Mouse (Mus musculus) forebrain, embryonic 11.5 days (tissue): Measurements from ENCODE around the gene Tcirg1. TPM values are rescaled to one million over a fixed set of nuclear protein-coding genes. Genes with fewer than 3 reads are reported as not detected.

Experiments used
- ATAC-seq: fragments of 200-750 bp; cut with Nextera tagmentation; replicated peaks from 2 replicates; pipeline ENCODE4 v1.8.0; 2017; ENCODE audit warnings: moderate TSS enrichment; ENCODE audit not compliant: low FRiP score
- DNase-seq: peaks from one replicate; pipeline ENCODE4 v3.0.0-alpha.2; 2017; ENCODE audit warnings: low spot score
- H3K27ac ChIP-seq: fragments of 300-500 bp; sonication (generic); 2 replicates; pipeline ENCODE4 v1.5.1; 2014; ENCODE audit warnings: low read depth, low read length
- H3K27me3 ChIP-seq: fragments of 300-500 bp; sonication (generic); 2 replicates; pipeline ENCODE4 v1.6.1; 2014; ENCODE audit warnings: mild to moderate bottlenecking, low read length, mixed read lengths; ENCODE audit not compliant: control insufficient read depth, insufficient read depth
- H3K36me3 ChIP-seq: fragments of 300-500 bp; sonication (generic); 2 replicates; pipeline ENCODE4 v1.6.1; 2014; ENCODE audit warnings: mild to moderate bottlenecking, low read length, moderate library complexity, mixed read lengths; ENCODE audit not compliant: control insufficient read depth, insufficient read depth
- H3K4me1 ChIP-seq: fragments of 300-500 bp; sonication (generic); replicated peaks from 2 replicates; pipeline ENCODE4 v1.6.1; 2014; ENCODE audit warnings: low read length, mixed read lengths; ENCODE audit not compliant: control insufficient read depth, insufficient read depth
- H3K4me2 ChIP-seq: fragments of 300-500 bp; sonication (generic); 2 replicates; pipeline ENCODE4 v1.6.1; 2014; ENCODE audit warnings: low read depth, mild to moderate bottlenecking, low read length, moderate library complexity, mixed read lengths; ENCODE audit not compliant: severe bottlenecking
- H3K4me3 ChIP-seq: fragments of 300-500 bp; sonication (generic); 2 replicates; pipeline ENCODE4 v1.5.1; 2014; ENCODE audit warnings: low read depth, low read length
- H3K9ac ChIP-seq: fragments of 300-500 bp; sonication (generic); 2 replicates; pipeline ENCODE4 v1.6.1; 2014; ENCODE audit warnings: low read length
- H3K9me3 ChIP-seq: fragments of 300-500 bp; sonication (generic); 2 replicates; pipeline ENCODE4 v1.6.1; 2016; ENCODE audit warnings: low read length, mixed read lengths; ENCODE audit not compliant: control insufficient read depth
- WGBS: fragments of 180-500 bp; shearing (Covaris S2); extraction: QIAGEN DNeasy Blood & Tissue Kit; methylation state at CpG from one replicate; pipeline ENCODE4 v1.1.7; 2014; 5-methylcytosine and 5-hydroxymethylcytosine counted together
- polyA plus RNA-seq: library from polyadenylated mRNA; unstranded; fragments of >200 nt; fragmentation: Nextera tagmentation; extraction: Ambion mirVana; gene quantifications from 2 replicates; pipeline ENCODE4 v1.2.1, GENCODE M21; 2014

Gene Tcirg1
- polyA plus RNA-seq, 1 experiment from 2014 or later: 11.4 TPM

DNA sequence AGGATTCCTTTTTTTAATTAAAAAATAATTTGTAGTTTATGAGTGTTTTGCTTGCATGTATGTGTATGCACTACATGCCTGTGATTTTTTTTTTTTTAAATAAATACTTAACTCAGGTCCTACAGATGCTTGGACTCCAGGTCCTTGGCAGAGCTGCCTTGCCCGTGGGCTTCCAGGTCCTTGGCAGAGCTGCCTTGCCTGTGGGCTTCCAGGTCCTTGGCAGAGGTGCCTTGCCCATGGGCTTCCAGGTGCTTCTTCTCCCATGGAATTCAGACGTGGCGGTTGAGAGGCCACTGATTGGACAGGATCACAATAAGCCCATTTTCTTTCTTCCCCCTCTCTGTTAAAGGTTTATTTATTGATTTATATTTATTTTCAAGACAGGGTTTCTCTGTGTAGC lies 49.7 kb downstream of the Tcirg1 start:
- Histone ChIP-seq H3K4me2 (no peak overlapping the region), H3K4me3 (no peak overlapping the region), H3K27me3 (no peaks in the 10 kb centered on the region), H3K36me3 (no peaks in the 10 kb centered on the region; the same call in 1 of the 2 replicates), H3K9me3 (no peaks in the 10 kb centered on the region; the same call in 1 of the 2 replicates), H3K27ac (no peak overlapping the region), H3K4me1 (0 out of 2 replicates have a peak, but pooled peaks cover 5% of the 10 kb centered on the region), H3K9ac (no peak overlapping the region)
- 80% methylated on average over 3 of the region's 3 CpGs for WGBS
- ATAC-seq (no peak), DNase-seq (no peak)

DNA sequence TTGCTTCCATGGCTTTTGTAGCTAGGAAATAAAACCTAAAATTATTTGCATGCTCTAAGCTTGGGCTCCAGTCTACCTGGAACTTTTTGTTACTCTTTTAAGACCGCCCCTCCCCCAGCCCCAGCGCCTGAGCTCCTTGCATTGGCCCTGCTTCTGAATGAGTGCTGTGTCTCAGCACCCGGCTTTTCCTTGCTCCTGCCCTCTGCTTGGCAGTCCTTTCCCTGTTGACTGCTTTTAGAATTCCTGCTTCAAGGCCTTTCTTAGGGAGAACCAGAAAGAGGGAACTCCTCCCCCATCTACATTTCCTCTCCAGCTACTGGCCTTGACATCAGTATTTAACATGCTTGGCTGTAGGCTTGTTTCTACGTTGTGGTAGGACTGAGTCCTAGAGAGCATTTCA lies 51.3 kb downstream of the Tcirg1 start:
- H3K4me2 ChIP-seq: 0 out of 2 replicates have a peak overlapping the region, but pooled peaks have one; percentile 3
- H3K27ac ChIP-seq: no peak overlapping the region
- 24% methylated on average over 4 of the region's 4 CpGs for WGBS
- H3K9ac ChIP-seq: no peak overlapping the region; the same call in 1 of the 2 replicates
- no peak for DNase-seq
- H3K36me3 ChIP-seq: no peaks in the 10 kb centered on the region; the same call in 1 of the 2 replicates
- H3K9me3 ChIP-seq: no peaks in the 10 kb centered on the region; the same call in 1 of the 2 replicates
- peaks cover 12% of the 10 kb centered on the region for H3K4me1 ChIP-seq
- ATAC-seq: no peak
- no peaks in the 10 kb centered on the region for H3K27me3 ChIP-seq
- no peak overlapping the region for H3K4me3 ChIP-seq

DNA sequence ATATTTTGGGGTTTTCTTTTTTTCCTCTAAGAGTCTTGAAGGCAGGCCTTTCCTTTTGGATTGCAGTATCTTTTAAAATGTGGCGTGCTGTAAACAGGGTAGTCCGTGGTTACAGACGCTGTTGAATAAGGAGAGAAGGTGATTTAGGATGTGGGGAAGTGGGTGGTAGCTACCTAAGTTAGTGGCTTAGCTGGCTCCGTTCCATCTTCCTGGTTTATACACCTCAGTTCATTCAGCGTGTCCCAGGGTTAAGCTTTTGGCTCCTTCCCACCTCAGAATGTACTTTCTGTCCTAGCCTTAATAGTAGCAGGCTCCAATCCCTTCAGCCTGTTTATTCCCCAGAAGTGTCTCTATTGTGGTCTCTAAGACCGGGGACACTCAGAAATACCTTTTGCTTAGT lies 51.8 kb downstream of the Tcirg1 start:
- H3K9ac ChIP-seq: no peak overlapping the region
- 66% methylated on average over 6 of the region's 6 CpGs for WGBS
- 0 out of 2 replicates have a peak overlapping the region, but pooled peaks have one; percentile 3 for H3K4me2 ChIP-seq
- no peaks in the 10 kb centered on the region; the same call in 1 of the 2 replicates for H3K36me3 ChIP-seq
- no peak overlapping the region for H3K27ac ChIP-seq
- DNase-seq: no peak
- no peak overlapping the region for H3K4me3 ChIP-seq
- H3K4me1 ChIP-seq: peaks cover 12% of the 10 kb centered on the region
- H3K9me3 ChIP-seq: no peaks in the 10 kb centered on the region; the same call in 1 of the 2 replicates
- ATAC-seq: no peak
- no peaks in the 10 kb centered on the region for H3K27me3 ChIP-seq

DNA sequence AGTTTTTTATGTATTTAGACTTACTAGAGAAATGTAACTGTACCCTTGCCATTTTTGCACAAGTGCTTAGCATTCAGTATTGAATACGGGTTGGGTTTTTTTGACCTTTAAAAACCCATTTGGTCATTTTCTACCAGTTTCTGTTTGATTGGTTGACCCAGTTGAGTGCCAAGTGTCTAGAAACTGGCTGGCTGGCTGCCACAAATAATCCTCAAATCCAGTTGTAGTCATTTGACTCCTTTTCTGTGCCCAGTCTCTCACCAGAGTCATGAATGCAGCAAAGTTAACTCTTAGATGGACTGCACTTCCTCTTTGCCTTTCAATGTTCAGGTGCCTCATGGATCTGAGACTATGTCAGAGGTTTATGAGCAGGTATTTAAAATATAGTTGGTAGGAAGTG lies 53.0 kb downstream of the Tcirg1 start:
- no peak for DNase-seq
- 97% methylated on average over 1 of the region's 1 CpGs for WGBS
- Histone ChIP-seq H3K27me3 (no peaks in the 10 kb centered on the region), H3K9ac (no peak overlapping the region), H3K27ac (no peak overlapping the region), H3K9me3 (no peaks in the 10 kb centered on the region), H3K4me2 (no peak overlapping the region), H3K36me3 (no peaks in the 10 kb centered on the region; the same call in 1 of the 2 replicates), H3K4me3 (no peak overlapping the region), H3K4me1 (peaks cover 12% of the 10 kb centered on the region)
- ATAC-seq: no peak

DNA sequence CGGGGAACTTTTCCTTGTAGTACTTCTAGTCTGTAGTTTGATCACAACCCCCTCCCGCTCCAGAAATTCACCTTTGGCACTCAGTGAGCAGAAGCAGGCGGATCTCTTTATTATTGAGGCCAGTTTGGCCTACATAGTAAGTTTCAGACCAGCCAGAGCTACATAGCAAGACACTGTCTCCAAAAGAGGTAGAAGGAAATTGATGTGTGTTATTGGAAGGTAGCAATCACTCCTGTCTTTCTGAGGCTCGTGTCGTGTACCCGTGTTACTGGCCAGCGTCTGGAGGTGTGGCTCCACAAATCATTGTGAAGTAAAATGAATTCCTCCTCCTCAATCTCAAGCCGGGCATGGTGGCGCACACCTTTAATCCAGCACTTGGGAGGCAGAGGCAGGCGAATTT lies 53.8 kb downstream of the Tcirg1 start:
- H3K27ac ChIP-seq: no peak overlapping the region
- no peaks in the 10 kb centered on the region for H3K9me3 ChIP-seq
- H3K9ac ChIP-seq: no peak overlapping the region
- no peaks in the 10 kb centered on the region; the same call in 1 of the 2 replicates for H3K36me3 ChIP-seq
- 96% methylated on average over 10 of the region's 10 CpGs for WGBS
- DNase-seq (no peak), ATAC-seq (no peak)
- H3K4me3 ChIP-seq: no peak overlapping the region; the same call in 1 of the 2 replicates
- peaks cover 12% of the 10 kb centered on the region for H3K4me1 ChIP-seq
- no peak overlapping the region; the same call in 1 of the 2 replicates for H3K4me2 ChIP-seq
- H3K27me3 ChIP-seq: no peaks in the 10 kb centered on the region

DNA sequence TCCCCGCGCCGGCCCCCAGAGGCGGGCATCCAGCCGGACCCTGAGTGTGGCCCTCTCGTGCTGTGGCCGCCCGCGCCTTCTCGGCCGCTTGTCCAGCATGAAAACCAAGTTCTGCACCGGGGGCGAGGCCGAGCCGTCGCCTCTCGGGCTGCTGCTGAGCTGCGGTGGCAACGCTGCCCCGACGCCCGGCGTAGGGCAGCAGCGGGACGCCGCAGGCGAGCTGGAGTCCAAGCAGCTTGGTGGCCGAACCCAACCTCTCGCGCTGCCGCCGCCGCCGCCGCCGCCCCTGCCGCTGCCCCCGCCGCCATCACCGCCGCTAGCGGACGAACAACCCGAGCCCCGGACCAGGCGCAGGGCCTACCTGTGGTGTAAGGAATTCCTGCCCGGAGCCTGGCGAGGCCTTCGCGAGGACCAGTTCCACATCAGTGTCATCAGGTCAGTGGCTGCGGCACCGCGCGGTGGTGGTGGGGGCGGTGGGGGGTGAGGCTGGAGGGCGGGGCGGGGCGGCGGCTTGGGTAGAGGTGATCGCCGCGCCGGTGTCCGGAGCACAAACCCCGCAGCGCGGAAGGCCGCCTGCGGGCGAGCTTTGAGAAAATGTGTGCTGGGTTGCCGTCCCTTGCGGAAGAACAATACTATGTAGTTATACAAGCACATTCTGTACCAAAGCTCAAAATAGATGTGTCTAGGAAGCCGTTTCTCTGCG lies 54.8 kb downstream of the Tcirg1 start:
- no peaks in the 10 kb centered on the region; the same call in 1 of the 2 replicates for H3K36me3 ChIP-seq
- DNase-seq (no peak), ATAC-seq (peak; percentile 63)
- peaks cover 12% of the 10 kb centered on the region for H3K4me1 ChIP-seq
- H3K27ac ChIP-seq: peak overlapping the region; percentile 91
- peak overlapping the region; percentile 82 for H3K4me3 ChIP-seq
- no peaks in the 10 kb centered on the region for H3K27me3 ChIP-seq
- WGBS: under 1% methylated on average over 61 of the region's 74 CpGs
- no peaks in the 10 kb centered on the region for H3K9me3 ChIP-seq
- peak overlapping the region; percentile 81 for H3K4me2 ChIP-seq
- peak overlapping the region; percentile 91 for H3K9ac ChIP-seq

DNA sequence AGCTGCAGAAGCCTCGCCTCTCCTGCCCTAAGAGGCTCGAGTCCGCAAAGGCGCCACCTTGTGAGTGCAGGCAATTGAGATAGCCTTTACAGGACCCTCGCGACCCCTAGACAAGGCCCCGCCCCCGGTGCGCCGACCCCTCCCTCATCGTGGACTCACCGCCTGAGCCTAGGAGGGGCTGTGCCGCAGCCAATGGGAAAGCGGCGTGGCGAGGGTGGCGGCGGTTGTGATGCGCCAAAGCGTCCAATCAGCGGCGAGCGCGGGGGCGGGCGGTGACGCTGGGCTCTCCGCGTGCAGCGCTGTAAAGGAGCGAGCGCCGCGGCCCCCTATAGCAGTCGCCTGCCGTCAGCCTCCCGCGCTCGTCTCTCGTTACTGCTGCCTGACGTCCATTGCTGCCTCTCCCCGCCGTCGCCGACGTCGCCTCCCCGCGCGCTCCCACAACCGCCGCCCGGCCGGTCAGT lies 55.4 kb downstream of the Tcirg1 start, which contains the start of gene Chka:
Chka (plus strand) TSS at position 272 of the 461 bp plus-strand sequence.
- peak; percentile 98 for ATAC-seq
- Histone ChIP-seq H3K9ac (peak within 1 kb of the TSS; percentile 91), H3K36me3 (no peaks in the 10 kb centered on the region; the same call in 1 of the 2 replicates), H3K4me1 (peaks cover 12% of the 10 kb centered on the region), H3K9me3 (no peaks in the 10 kb centered on the region), H3K4me2 (peak within 1 kb of the TSS; percentile 81), H3K4me3 (peak within 1 kb of the TSS; percentile 82), H3K27ac (peak within 1 kb of the TSS; percentile 91), H3K27me3 (no peaks in the 10 kb centered on the region)
- peak; percentile 99 for DNase-seq
- under 1% methylated on average over 41 of the region's 54 CpGs for WGBS

DNA sequence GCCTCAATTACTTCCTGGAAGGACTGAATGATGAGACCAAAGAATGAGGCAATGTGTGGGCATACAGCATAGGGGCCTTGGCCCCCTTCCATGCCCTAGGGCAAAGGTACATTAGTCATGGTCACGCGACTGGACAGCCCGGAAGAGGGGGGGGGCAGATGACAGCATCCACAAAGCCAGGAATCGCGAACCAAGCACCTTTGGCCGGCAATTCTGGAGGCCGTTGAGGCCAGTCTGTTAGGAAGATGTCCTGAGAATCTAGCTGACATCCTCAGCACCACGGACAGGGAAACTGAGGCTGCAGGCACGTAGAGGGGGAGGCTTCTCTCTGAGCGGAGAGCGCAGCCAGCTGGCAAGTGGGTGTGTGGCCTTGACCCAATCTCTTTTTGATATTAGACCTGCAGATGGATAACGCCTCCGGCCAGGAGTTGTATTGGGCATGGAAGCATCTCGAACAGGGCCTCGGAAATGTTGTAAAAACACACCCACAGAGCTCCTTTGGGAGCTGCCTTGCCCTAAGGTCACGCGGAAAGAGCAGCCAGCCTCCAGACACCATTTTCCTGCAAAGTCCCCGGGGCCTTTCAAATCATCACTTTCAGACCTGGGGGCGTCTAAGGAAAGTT lies 56.0 kb downstream of the Tcirg1 start:
- no peak overlapping the region for H3K27ac ChIP-seq
- peak overlapping the region; percentile 45 for H3K9ac ChIP-seq
- H3K4me2 ChIP-seq: peak overlapping the region; percentile 60
- H3K27me3 ChIP-seq: no peaks in the 10 kb centered on the region
- ATAC-seq (0 out of 2 replicates have a peak, but pooled peaks have one; percentile 1), DNase-seq (no peak)
- H3K4me1 ChIP-seq: peaks cover 12% of the 10 kb centered on the region
- H3K9me3 ChIP-seq: no peaks in the 10 kb centered on the region
- WGBS: 5% methylated on average over 19 of the region's 19 CpGs
- H3K4me3 ChIP-seq: peak overlapping the region; percentile 82
- H3K36me3 ChIP-seq: no peaks in the 10 kb centered on the region; the same call in 1 of the 2 replicates
